Mouse (Mus musculus): ENCODE results near the gene Lrg1.

GRCm38 (mm10) chr17:56133457-56134363, 11.9 kb upstream of the Lrg1 start:
- TF ChIP-seq POLR2A (IDR thresholded peaks at IDR 0.05; ENCODE audit: borderline replicate concordance, control insufficient read depth, low read depth, low read length) = no peak
- no peak for TF ChIP-seq CTCF (IDR thresholded peaks at IDR 0.05; ENCODE audit: control insufficient read depth, insufficient read depth, low read length)

All from bone marrow, adult 2 months (tissue).